Comparison of ENCODE assay signal across 15 mouse cellular contexts in genomic region chr2:17402511-17402910, GRCm38 (mm10).
"Had no signal": no experiment of that assay in that cellular context is flagged by ENCODE, and none has a peak within 500 bp of the region (broad histone marks: within the 10 kb centered on the region; RNA-seq: fewer than 3 reads in every experiment).

No protein-coding gene starts in this region.

- H3K27ac ChIP-seq: liver, embryonic 14.5 days; macrophage; midbrain, embryonic 13.5 days; midbrain, embryonic 15.5 days; neural tube, embryonic 12.5 days had no signal

- ATAC-seq: midbrain, embryonic 13.5 days; midbrain, embryonic 15.5 days had no signal

- H3K36me3 ChIP-seq: midbrain, embryonic 13.5 days; midbrain, embryonic 15.5 days; neural tube, embryonic 12.5 days had no signal

- DNase-seq: lung, adult 2 months; lung, postnatal 10 days; lung, postnatal 36 days; right cerebral cortex, postnatal 14 days; spleen, adult 18-20 months; thymus, adult 18-20 months; thymus, postnatal 14 days; thymus, postnatal 36 days had no signal

- H3K9me3 ChIP-seq: megakaryocyte, embryonic 14.5 days; midbrain, embryonic 13.5 days; midbrain, embryonic 15.5 days; neural tube, embryonic 12.5 days had no signal

- H3K4me2 ChIP-seq: midbrain, embryonic 11.5 days; midbrain, embryonic 13.5 days; midbrain, embryonic 15.5 days; neural tube, embryonic 12.5 days had no signal

- H3K9ac ChIP-seq: liver, embryonic 14.5 days; midbrain, embryonic 13.5 days; midbrain, embryonic 15.5 days; neural tube, embryonic 12.5 days had no signal

- H3K4me3 ChIP-seq: megakaryocyte, embryonic 14.5 days; midbrain, embryonic 13.5 days; midbrain, embryonic 15.5 days; neural tube, embryonic 12.5 days had no signal

- H3K4me1 ChIP-seq: megakaryocyte, embryonic 14.5 days; midbrain, embryonic 13.5 days; midbrain, embryonic 15.5 days; neural tube, embryonic 12.5 days had no signal

- H3K27me3 ChIP-seq: megakaryocyte, embryonic 14.5 days; midbrain, embryonic 13.5 days; midbrain, embryonic 15.5 days; neural tube, embryonic 12.5 days had no signal
